Mouse (Mus musculus) limb, embryonic 11.5 days (tissue): ENCODE data around the gene Slc6a12. TPM values are rescaled to one million over a fixed set of nuclear protein-coding genes. Genes with fewer than 3 reads are reported as not detected.

ENCODE experiments used
- ATAC-seq: fragments of 200-750 bp; cut with Nextera tagmentation; 2 replicates; pipeline ENCODE4 v1.8.0; 2017; ENCODE audit warnings: low read depth; ENCODE audit not compliant: insufficient number of reproducible peaks, low FRiP score, low TSS enrichment
- DNase-seq: peaks from one replicate; pipeline ENCODE4 v3.0.0-alpha.2; 2015; ENCODE audit warnings: low spot score
- H3K27ac ChIP-seq: fragments of 300-500 bp; sonication (generic); replicated peaks from 2 replicates; pipeline ENCODE4 v1.5.1; 2014; ENCODE audit warnings: low read depth, mild to moderate bottlenecking, low read length
- H3K27me3 ChIP-seq: fragments of 300-500 bp; sonication (generic); 2 replicates; pipeline ENCODE4 v1.6.1; 2014; ENCODE audit warnings: mild to moderate bottlenecking, low read length, mixed read lengths; ENCODE audit not compliant: control insufficient read depth, insufficient read depth
- H3K36me3 ChIP-seq: fragments of 300-500 bp; sonication (generic); 2 replicates; pipeline ENCODE4 v1.6.1; 2014; ENCODE audit warnings: mild to moderate bottlenecking, low read length, moderate library complexity, mixed read lengths; ENCODE audit not compliant: control insufficient read depth, insufficient read depth
- H3K4me1 ChIP-seq: fragments of 300-500 bp; sonication (generic); 2 replicates; pipeline ENCODE4 v1.6.1; 2014; ENCODE audit warnings: low read length, mixed read lengths; ENCODE audit not compliant: control insufficient read depth, insufficient read depth
- H3K4me2 ChIP-seq: fragments of 300-500 bp; sonication (generic); 2 replicates; pipeline ENCODE4 v1.6.1; 2014; ENCODE audit warnings: low read depth, mild to moderate bottlenecking, moderate library complexity; ENCODE audit not compliant: severe bottlenecking
- H3K4me3 ChIP-seq: fragments of 300-500 bp; sonication (generic); 2 replicates; pipeline ENCODE4 v1.5.1; 2014; ENCODE audit warnings: low read depth, low read length
- H3K9ac ChIP-seq: fragments of 300-500 bp; sonication (generic); 2 replicates; pipeline ENCODE4 v1.6.1; 2014; ENCODE audit warnings: mild to moderate bottlenecking, low read length
- H3K9me3 ChIP-seq: fragments of 300-500 bp; sonication (generic); 2 replicates; pipeline ENCODE4 v1.6.1; 2016; ENCODE audit warnings: low read length; ENCODE audit not compliant: control insufficient read depth
- WGBS: fragments of 180-500 bp; shearing (Covaris S2); extraction: QIAGEN DNeasy Blood & Tissue Kit; methylation state at CpG from one replicate; pipeline ENCODE4 v1.1.7; 2014; 5-methylcytosine and 5-hydroxymethylcytosine counted together
- polyA plus RNA-seq: library from polyadenylated mRNA; unstranded; fragments of >200 nt; fragmentation: Nextera tagmentation; extraction: Ambion mirVana; gene quantifications from 2 replicates; pipeline ENCODE4 v1.2.1, GENCODE M21; 2014

Slc6a12 gene
- polyA plus RNA-seq, 1 experiment from 2014 or later = 0.53 TPM

GRCm38 (mm10) chr6:121319099-121319498, 23.8 kb upstream of the Slc6a12 start:
- no peak overlapping the region for H3K9ac ChIP-seq
- H3K27me3 ChIP-seq = no peaks in the 10 kb centered on the region
- WGBS = 68% methylated on average over 6 of the region's 6 CpGs
- H3K9me3 ChIP-seq = no peaks in the 10 kb centered on the region
- no peak overlapping the region for H3K4me3 ChIP-seq
- H3K4me1 ChIP-seq = no peaks in the 10 kb centered on the region
- no peaks in the 10 kb centered on the region for H3K36me3 ChIP-seq
- no peak overlapping the region for H3K27ac ChIP-seq
- no peak for ATAC-seq
- no peak overlapping the region for H3K4me2 ChIP-seq
- DNase-seq = no peak

- no peaks in the 10 kb centered on the region for H3K9me3 ChIP-seq
- WGBS = 83% methylated on average over 9 of the region's 9 CpGs
- H3K27ac ChIP-seq = no peak overlapping the region
- H3K4me1 ChIP-seq = peaks cover 2% of the 10 kb centered on the region; the same call in 1 of the 2 replicates
- H3K4me3 ChIP-seq = no peak overlapping the region
- H3K36me3 ChIP-seq = no peaks in the 10 kb centered on the region
- no peak for DNase-seq
- no peak overlapping the region for H3K4me2 ChIP-seq
- H3K9ac ChIP-seq = no peak overlapping the region
- ATAC-seq = no peak
- no peaks in the 10 kb centered on the region for H3K27me3 ChIP-seq
Measured at GRCm38 (mm10) chr6:121322381-121323110, 20.3 kb upstream of the Slc6a12 start.

GRCm38 (mm10) chr6:121325298-121325697, 17.6 kb upstream of the Slc6a12 start:
- ATAC-seq = no peak
- no peaks in the 10 kb centered on the region for H3K27me3 ChIP-seq
- H3K4me2 ChIP-seq = no peak overlapping the region
- H3K36me3 ChIP-seq = no peaks in the 10 kb centered on the region
- H3K4me3 ChIP-seq = no peak overlapping the region
- H3K9me3 ChIP-seq = no peaks in the 10 kb centered on the region
- peaks cover 8% of the 10 kb centered on the region for H3K4me1 ChIP-seq
- 81% methylated on average over 3 of the region's 3 CpGs for WGBS
- DNase-seq = no peak
- H3K9ac ChIP-seq = no peak overlapping the region
- H3K27ac ChIP-seq = no peak overlapping the region

- 83% methylated on average over 9 of the region's 9 CpGs for WGBS
- ATAC-seq = no peak
Measured at GRCm38 (mm10) chr6:121325740-121326139, 17.1 kb upstream of the Slc6a12 start.

GRCm38 (mm10) chr6:121326486-121327069, 16.3 kb upstream of the Slc6a12 start:
- H3K4me3 ChIP-seq = no peak overlapping the region
- no peaks in the 10 kb centered on the region for H3K27me3 ChIP-seq
- H3K27ac ChIP-seq = no peak overlapping the region
- DNase-seq (no peak), ATAC-seq (no peak)
- 49% methylated on average over 10 of the region's 10 CpGs for WGBS
- H3K9me3 ChIP-seq = no peaks in the 10 kb centered on the region
- no peaks in the 10 kb centered on the region for H3K36me3 ChIP-seq
- peaks cover 9% of the 10 kb centered on the region for H3K4me1 ChIP-seq
- no peak overlapping the region for H3K9ac ChIP-seq
- H3K4me2 ChIP-seq = no peak overlapping the region

More at GRCm38 (mm10) chr6:121325740-121326139, 17.1 kb upstream of the Slc6a12 start:
- Histone ChIP-seq H3K36me3 (no peaks in the 10 kb centered on the region), H3K4me3 (no peak overlapping the region), H3K27ac (no peak overlapping the region), H3K4me2 (no peak overlapping the region), H3K27me3 (no peaks in the 10 kb centered on the region), H3K9ac (no peak overlapping the region), H3K4me1 (peaks cover 9% of the 10 kb centered on the region), H3K9me3 (no peaks in the 10 kb centered on the region)
- no peak for DNase-seq

- H3K27me3 ChIP-seq = no peaks in the 10 kb centered on the region
- H3K4me2 ChIP-seq = no peak overlapping the region
- no peaks in the 10 kb centered on the region for H3K9me3 ChIP-seq
- DNase-seq = no peak
- no peak overlapping the region for H3K9ac ChIP-seq
- no peaks in the 10 kb centered on the region for H3K36me3 ChIP-seq
- H3K4me1 ChIP-seq = peaks cover 9% of the 10 kb centered on the region
- WGBS = 58% methylated on average over 9 of the region's 9 CpGs
- H3K4me3 ChIP-seq = no peak overlapping the region
- no peak overlapping the region for H3K27ac ChIP-seq
- ATAC-seq = no peak
Measured at GRCm38 (mm10) chr6:121328417-121328884, 14.4 kb upstream of the Slc6a12 start.

GRCm38 (mm10) chr6:121329848-121330508, 12.9 kb upstream of the Slc6a12 start:
- Histone ChIP-seq H3K27ac (0 out of 2 replicates have a peak overlapping the region, but pooled peaks have one; percentile 2), H3K9me3 (no peaks in the 10 kb centered on the region), H3K4me2 (no peak overlapping the region), H3K4me1 (peaks cover 9% of the 10 kb centered on the region), H3K36me3 (no peaks in the 10 kb centered on the region), H3K9ac (no peak overlapping the region), H3K4me3 (no peak overlapping the region), H3K27me3 (no peaks in the 10 kb centered on the region)
- ATAC-seq (peak; percentile 72), DNase-seq (peak; percentile 66)
- 9% methylated on average over 10 of the region's 10 CpGs for WGBS

- H3K4me2 ChIP-seq = no peak overlapping the region
- H3K27me3 ChIP-seq = no peaks in the 10 kb centered on the region
- H3K27ac ChIP-seq = no peak overlapping the region
- no peak overlapping the region for H3K9ac ChIP-seq
- no peaks in the 10 kb centered on the region for H3K4me1 ChIP-seq
- no peak for DNase-seq
- no peak for ATAC-seq
- no peaks in the 10 kb centered on the region for H3K36me3 ChIP-seq
- H3K9me3 ChIP-seq = no peaks in the 10 kb centered on the region
- no peak overlapping the region for H3K4me3 ChIP-seq
- 80% methylated on average over 9 of the region's 9 CpGs for WGBS
Measured at GRCm38 (mm10) chr6:121335841-121336240, 7.0 kb upstream of the Slc6a12 start.
